Mouse (Mus musculus): ENCODE data around the gene Trp53inp2. TPM values are rescaled to one million over a fixed set of nuclear protein-coding genes. Genes with fewer than 3 reads are reported as not detected.

The Trp53inp2 gene
- polyA plus RNA-seq, 3 experiments from 2014 or later, result 0.84 to 1.9 (median 1.2) TPM

DNA sequence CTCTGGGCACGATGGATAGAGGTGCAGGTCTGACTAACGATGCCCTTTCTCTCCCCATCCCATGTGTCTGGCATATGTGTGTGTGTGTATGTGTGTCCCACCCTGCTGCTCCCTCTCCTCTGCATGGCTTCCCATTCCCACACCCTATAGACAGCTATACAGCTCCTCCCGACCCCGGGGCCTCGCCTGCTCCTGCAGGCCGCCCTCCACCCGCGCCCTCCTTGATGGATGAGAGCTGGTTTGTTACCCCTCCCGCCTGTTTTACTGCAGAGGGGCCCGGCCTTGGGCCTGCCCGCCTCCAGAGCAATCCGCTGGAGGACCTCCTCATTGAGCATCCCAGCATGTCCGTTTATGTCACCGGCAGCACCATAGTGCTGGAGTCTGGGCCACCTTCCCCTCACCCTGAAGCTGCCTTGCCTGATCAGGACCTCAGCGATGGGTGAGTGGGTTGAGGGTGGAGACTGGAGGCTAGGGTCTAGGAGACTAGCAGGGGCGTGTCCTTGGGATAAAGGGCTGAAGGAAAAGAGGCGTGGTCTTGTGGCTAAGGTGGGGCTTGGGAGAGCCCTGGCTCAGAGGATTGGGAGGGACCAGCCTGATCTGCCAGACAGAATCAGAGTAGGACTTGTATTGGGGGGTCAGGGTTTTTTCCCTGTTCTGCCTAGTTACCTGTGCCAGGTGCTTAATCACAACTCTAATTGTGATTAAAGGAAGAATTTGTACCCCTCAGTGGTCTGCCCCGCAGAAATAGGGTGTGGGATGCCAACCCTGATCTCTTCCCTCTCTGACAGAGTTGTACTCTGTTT, 5.1 kb downstream of the Trp53inp2 start:
- no peak for ATAC-seq

DNA sequence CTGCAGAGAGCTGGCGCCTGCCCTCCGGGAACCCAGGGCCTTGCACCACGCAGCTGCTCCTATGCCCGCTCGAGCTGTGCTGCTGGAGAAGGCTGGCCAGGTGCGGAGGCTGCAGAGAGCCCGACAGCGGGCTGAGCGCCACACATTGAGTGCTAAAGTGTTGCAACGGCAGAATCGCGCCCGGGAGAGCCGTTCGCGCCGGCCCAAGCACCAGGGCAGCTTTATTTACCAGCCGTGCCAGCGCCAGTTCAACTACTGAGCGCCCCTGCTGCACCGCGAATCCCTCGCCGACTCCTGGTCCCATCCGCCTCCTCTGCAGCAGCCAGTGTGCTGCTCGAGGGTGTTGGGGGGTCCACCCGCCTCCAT, 5.7 kb downstream of the Trp53inp2 start:
- ATAC-seq, result no peak

DNA sequence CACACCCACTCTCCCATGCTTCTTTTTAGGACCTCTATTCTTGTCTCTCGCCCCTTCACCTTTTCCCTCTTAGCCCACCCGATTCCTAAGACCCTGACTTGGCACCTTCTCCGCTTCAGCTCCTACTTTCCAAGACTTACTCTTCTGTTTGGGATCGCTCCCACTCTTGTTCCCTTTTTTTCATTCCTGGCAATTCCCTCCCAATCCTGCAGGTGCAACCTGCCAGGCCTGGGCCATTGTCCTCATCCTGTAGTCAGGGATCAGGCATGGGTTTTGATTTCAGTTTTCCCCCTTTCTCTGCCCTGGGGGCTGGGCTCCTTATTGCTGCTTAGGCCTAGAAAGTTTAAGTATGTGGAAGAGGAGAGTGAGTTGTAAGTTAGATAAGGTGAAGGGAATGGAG, 6.2 kb downstream of the Trp53inp2 start:
- ATAC-seq, result no peak

DNA sequence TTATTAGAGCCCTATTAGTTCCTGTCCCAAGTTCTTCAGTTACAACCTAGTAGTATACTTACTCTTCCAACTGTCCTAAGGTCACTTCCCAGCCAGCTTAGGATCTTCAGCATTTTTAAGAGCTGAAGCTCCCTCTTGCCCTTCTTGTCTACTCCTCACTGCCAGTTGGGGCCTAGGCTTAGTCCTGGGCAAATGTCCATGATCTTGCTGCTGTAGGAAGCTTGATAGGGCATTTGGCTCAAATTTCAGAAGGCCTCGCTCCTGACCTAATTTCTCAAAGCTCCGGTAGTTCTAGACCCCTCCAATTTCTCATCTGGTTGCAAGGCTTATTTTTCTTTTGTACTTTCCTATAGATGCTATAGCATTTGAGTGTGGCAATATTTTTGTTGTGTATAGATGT, 7.7 kb downstream of the Trp53inp2 start:
- ATAC-seq, result no peak

DNA sequence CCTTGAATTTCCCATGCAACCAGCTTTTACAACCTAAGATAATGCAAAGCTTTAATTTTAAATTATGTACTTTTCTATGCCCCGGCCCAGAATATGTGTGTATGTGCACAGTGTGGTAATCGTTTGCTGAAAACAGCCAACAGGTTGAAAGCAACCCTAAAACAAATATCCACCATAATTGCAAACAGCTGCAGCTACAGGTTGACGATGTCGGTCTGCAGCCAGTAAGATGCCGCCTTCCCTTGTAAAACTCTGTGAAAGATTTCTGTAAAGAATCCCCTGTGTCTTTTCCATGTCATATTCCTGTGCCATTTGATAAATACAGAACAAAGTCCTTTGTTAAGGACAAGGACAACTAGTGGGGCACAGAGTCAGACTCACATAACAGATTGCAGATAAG, 13.7 kb downstream of the Trp53inp2 start:
- ATAC-seq, result no peak

DNA sequence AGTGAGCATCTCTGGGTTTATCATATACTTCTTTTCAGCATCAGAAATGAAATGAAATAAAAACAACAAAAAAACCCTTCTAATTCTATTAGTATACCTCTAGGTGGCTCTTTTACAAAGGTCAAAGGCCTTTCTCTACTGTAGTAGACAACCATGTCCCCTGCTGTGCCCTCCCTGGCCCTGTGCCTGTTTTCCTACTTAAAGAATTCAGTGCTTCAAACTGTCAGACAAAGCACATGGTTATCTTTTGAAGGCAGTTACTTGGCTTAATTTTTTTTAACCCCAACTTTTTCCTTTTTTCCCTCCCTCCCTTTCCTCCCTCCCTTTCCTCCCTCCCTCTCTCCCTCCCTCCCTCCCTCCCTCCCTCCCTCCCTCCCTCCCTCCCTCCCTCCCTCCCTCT, 19.4 kb downstream of the Trp53inp2 start:
- no peak for ATAC-seq

DNA sequence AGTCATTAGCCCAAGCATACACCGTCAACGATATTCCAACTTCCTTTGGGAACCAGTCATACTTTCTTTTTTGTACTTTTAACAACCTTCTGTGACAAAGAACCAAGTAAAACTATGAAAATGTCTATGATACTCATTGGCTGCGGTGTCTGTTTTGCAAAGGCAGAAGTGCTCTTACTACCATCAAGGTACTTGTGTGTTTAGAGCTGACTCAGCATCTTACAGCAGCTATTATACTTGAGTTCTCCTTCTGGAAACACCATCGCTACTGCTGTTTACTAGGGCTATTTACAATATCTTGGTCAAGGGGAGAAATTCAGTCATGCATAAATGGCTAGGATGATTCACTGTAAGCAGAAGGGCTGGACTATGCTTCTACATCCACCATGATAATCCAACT, 21.1 kb downstream of the Trp53inp2 start:
- no peak for ATAC-seq

DNA sequence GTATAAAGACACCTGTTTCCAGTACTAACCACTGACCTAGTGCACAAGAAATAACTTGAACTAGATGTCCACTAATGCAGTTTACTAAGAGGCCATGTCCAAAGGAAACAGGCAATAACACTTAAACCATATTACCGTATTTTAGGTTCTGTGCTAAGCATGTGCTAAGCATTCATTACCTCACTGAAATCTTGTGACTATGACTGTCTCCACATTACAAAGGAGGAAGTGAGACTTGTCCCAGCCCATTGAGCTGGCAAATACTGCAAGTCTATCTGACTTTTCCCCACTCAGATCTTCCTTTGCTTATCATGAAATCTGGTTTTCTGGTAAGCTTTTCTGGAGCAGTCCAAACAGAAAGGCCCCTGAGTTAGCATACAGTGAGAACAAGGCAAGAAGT, 23.8 kb downstream of the Trp53inp2 start:
- ATAC-seq, result no peak

DNA sequence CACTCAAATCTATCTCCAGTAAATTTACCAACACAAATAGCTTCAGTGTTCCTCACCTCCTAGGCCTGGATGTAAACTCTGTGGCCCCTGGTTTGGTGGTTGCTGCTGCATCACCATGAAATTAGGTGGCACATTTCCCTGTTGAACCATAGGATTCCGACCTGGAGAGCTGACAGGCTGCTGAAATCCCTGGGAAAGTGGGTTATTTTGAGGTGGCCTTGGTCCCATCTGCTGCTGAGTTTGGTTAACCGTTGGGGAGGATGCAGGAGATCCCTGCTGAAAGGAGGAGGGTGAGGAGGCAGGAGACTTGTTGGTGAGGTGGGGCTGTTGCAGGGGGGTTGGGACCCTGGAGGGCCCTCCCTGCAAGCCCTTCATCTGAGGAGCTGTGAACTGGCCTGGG, 40.1 kb downstream of the Trp53inp2 start:
- no peak for ATAC-seq

DNA sequence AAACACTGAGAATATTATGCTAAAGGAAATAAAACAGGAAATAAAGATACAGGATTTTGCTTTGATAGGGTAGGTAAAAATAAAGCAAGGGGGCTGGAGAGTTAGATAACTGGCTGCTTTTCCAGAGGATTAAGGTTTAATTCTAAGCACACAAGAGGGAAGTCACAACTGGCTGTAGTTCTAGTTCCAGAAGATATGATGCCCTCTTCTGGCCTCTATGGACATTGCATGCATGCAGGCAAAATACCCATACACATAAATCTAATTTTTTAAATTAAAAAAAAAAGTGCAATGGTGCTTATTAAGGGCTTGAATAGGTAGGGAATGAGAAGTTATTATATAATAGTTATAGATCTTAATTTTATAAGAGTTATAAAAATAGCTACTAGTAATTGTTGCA, 55.6 kb downstream of the Trp53inp2 start:
- no peak for ATAC-seq

Other genes starting within 250 kb of the Trp53inp2 start
- gene Itch, start 247.6 kb upstream of the Trp53inp2 start, polyA plus RNA-seq (2017; shearing (Covaris generic)), result 10 to 100 TPM; 52.0 to 68.2 (median 58.8) TPM
- 100 to 1,000 TPM; 260 to 401 (median 321) TPM for gene Dynlrb1, start 144.5 kb upstream of the Trp53inp2 start, polyA plus RNA-seq (2017; shearing (Covaris generic))
- gene Map1lc3a, start 104.8 kb upstream of the Trp53inp2 start, polyA plus RNA-seq (2017; shearing (Covaris generic)), result 1 to 10 TPM in 2 of 3 experiments, not detected in 1; 1.4 to 2.5 TPM
- gene Pigu, start 23.6 kb upstream of the Trp53inp2 start, polyA plus RNA-seq (2017; shearing (Covaris generic)), result 10 to 100 TPM; 35.0 to 47.1 (median 35.4) TPM
- gene Ncoa6, start 92.8 kb downstream of the Trp53inp2 start, polyA plus RNA-seq (2017; shearing (Covaris generic)), result 10 to 100 TPM in 2 of 3 experiments, 1 to 10 TPM in 1; 8.9 to 14.5 (median 11.5) TPM
- gene Acss2, start 136.9 kb downstream of the Trp53inp2 start, polyA plus RNA-seq (2017; shearing (Covaris generic)), result 10 to 100 TPM in 2 of 3 experiments, 1 to 10 TPM in 1; 6.9 to 17.6 (median 15.9) TPM
- gene Ggt7, start 137.2 kb downstream of the Trp53inp2 start, polyA plus RNA-seq (2017; shearing (Covaris generic)), result 10 to 100 TPM in 2 of 3 experiments, 1 to 10 TPM in 1; 8.4 to 21.5 (median 17.2) TPM
- gene Gss, start 211.8 kb downstream of the Trp53inp2 start, polyA plus RNA-seq (2017; shearing (Covaris generic)), result 10 to 100 TPM; 13.4 to 17.2 (median 15.1) TPM
- under 1 TPM in 1 of 3 experiments, not detected in 2; 0.12 TPM for gene Myh7b, start 230.2 kb downstream of the Trp53inp2 start, polyA plus RNA-seq (2017; shearing (Covaris generic))

Measured in inflammation-experienced regulatory T-cells, adult 6 months (primary cell).